Mouse (Mus musculus) liver, embryonic 12.5 days (tissue): ENCODE data around the gene Slc24a3. TPM values are rescaled to one million over a fixed set of nuclear protein-coding genes. Genes with fewer than 3 reads are reported as not detected.

Experiments
- ATAC-seq: fragments of 200-750 bp; cut with Nextera tagmentation; 2 replicates; pipeline ENCODE4 v1.8.0; 2017; ENCODE audit warnings: moderate number of reproducible peaks, mild to moderate bottlenecking, moderate library complexity
- H3K27ac ChIP-seq: fragments of 300-500 bp; sonication (generic); 2 replicates; pipeline ENCODE4 v1.5.1; 2016; ENCODE audit warnings: mild to moderate bottlenecking
- H3K27me3 ChIP-seq: fragments of 300-500 bp; sonication (generic); replicated peaks from 2 replicates; pipeline ENCODE4 v1.6.1; 2016; ENCODE audit warnings: mild to moderate bottlenecking, moderate library complexity
- H3K36me3 ChIP-seq: fragments of 300-500 bp; sonication (generic); 2 replicates; pipeline ENCODE4 v1.6.1; 2016; ENCODE audit warnings: mild to moderate bottlenecking, moderate library complexity
- H3K4me1 ChIP-seq: fragments of 300-500 bp; sonication (generic); 2 replicates; pipeline ENCODE4 v1.6.1; 2016
- H3K4me2 ChIP-seq: fragments of 300-500 bp; sonication (generic); 2 replicates; pipeline ENCODE4 v1.6.1; 2016; ENCODE audit warnings: mild to moderate bottlenecking, moderate library complexity
- H3K4me3 ChIP-seq: fragments of 300-500 bp; sonication (generic); 2 replicates; pipeline ENCODE4 v1.5.1; 2016; ENCODE audit warnings: mild to moderate bottlenecking, moderate library complexity
- H3K9ac ChIP-seq: fragments of 300-500 bp; sonication (generic); 2 replicates; pipeline ENCODE4 v1.6.1; 2016; ENCODE audit warnings: mild to moderate bottlenecking, moderate library complexity
- H3K9me3 ChIP-seq: fragments of 300-500 bp; sonication (generic); replicated peaks from 2 replicates; pipeline ENCODE4 v1.6.1; 2016; ENCODE audit warnings: mild to moderate bottlenecking, moderate library complexity
- WGBS: fragments of 180-500 bp; shearing (Covaris S2); methylation state at CpG from one replicate; pipeline ENCODE4 v1.1.7; 2016; ENCODE audit not compliant: insufficient replicate concordance; 5-methylcytosine and 5-hydroxymethylcytosine counted together
- polyA plus RNA-seq: library from polyadenylated mRNA; unstranded; fragments of >200 nt; fragmentation: Nextera tagmentation; extraction: Ambion mirVana; gene quantifications from 2 replicates; pipeline ENCODE4 v1.2.1, GENCODE M21; 2016

Slc24a3 gene
- polyA plus RNA-seq, 1 experiment from 2014 or later, result 1.6 TPM

- no peaks in the 10 kb centered on the region for H3K27me3 ChIP-seq
These were observed 309.9 kb downstream of the Slc24a3 start for GRCm38 (mm10) chr2:145477484-145477883.

GRCm38 (mm10) chr2:145479676-145480075 lies 312.1 kb downstream of the Slc24a3 start:
- Histone ChIP-seq H3K9me3 (no peaks in the 10 kb centered on the region), H3K4me2 (no peak overlapping the region), H3K4me1 (no peaks in the 10 kb centered on the region), H3K27me3 (no peaks in the 10 kb centered on the region), H3K4me3 (no peak overlapping the region), H3K9ac (no peak overlapping the region), H3K27ac (no peak overlapping the region), H3K36me3 (no peaks in the 10 kb centered on the region)
- no peak for ATAC-seq
- 63% methylated on average over 2 of the region's 2 CpGs for WGBS

More at GRCm38 (mm10) chr2:145477484-145477883, 309.9 kb downstream of the Slc24a3 start:
- no peaks in the 10 kb centered on the region for H3K4me1 ChIP-seq
- ATAC-seq, result no peak
- H3K9me3 ChIP-seq, result no peaks in the 10 kb centered on the region
- WGBS, result 57% methylated on average over 2 of the region's 2 CpGs
- H3K4me3 ChIP-seq, result no peak overlapping the region
- no peak overlapping the region for H3K4me2 ChIP-seq
- H3K27ac ChIP-seq, result no peak overlapping the region
- no peak overlapping the region for H3K9ac ChIP-seq
- H3K36me3 ChIP-seq, result no peaks in the 10 kb centered on the region

- Histone ChIP-seq H3K4me3 (no peak overlapping the region), H3K9ac (no peak overlapping the region), H3K36me3 (no peaks in the 10 kb centered on the region), H3K9me3 (no peaks in the 10 kb centered on the region), H3K27ac (no peak overlapping the region), H3K27me3 (no peaks in the 10 kb centered on the region), H3K4me2 (no peak overlapping the region), H3K4me1 (no peaks in the 10 kb centered on the region)
- ATAC-seq, result no peak
These were observed 332.7 kb downstream of the Slc24a3 start for GRCm38 (mm10) chr2:145500231-145500630.

GRCm38 (mm10) chr2:145501472-145501871 lies 333.9 kb downstream of the Slc24a3 start:
- Histone ChIP-seq H3K4me3 (no peak overlapping the region), H3K4me1 (no peaks in the 10 kb centered on the region), H3K27ac (no peak overlapping the region), H3K4me2 (no peak overlapping the region), H3K27me3 (no peaks in the 10 kb centered on the region), H3K36me3 (no peaks in the 10 kb centered on the region), H3K9me3 (no peaks in the 10 kb centered on the region), H3K9ac (no peak overlapping the region)
- 81% methylated on average over 1 of the region's 1 CpGs for WGBS
- no peak for ATAC-seq

GRCm38 (mm10) chr2:145507702-145508101 lies 340.1 kb downstream of the Slc24a3 start:
- no peak overlapping the region for H3K27ac ChIP-seq
- ATAC-seq, result no peak
- no peak overlapping the region for H3K9ac ChIP-seq
- 63% methylated on average over 2 of the region's 2 CpGs for WGBS
- no peak overlapping the region for H3K4me3 ChIP-seq
- H3K9me3 ChIP-seq, result no peaks in the 10 kb centered on the region
- no peaks in the 10 kb centered on the region for H3K36me3 ChIP-seq
- H3K4me1 ChIP-seq, result no peaks in the 10 kb centered on the region
- no peaks in the 10 kb centered on the region for H3K27me3 ChIP-seq
- H3K4me2 ChIP-seq, result no peak overlapping the region

GRCm38 (mm10) chr2:145510650-145511225 lies 343.2 kb downstream of the Slc24a3 start:
- no peaks in the 10 kb centered on the region for H3K9me3 ChIP-seq
- WGBS, result 55% methylated on average over 7 of the region's 7 CpGs
- no peaks in the 10 kb centered on the region for H3K4me1 ChIP-seq
- no peaks in the 10 kb centered on the region for H3K27me3 ChIP-seq
- no peak overlapping the region for H3K9ac ChIP-seq
- H3K27ac ChIP-seq, result no peak overlapping the region
- no peak overlapping the region for H3K4me2 ChIP-seq
- ATAC-seq, result no peak
- H3K4me3 ChIP-seq, result no peak overlapping the region
- no peaks in the 10 kb centered on the region for H3K36me3 ChIP-seq

- no peak for ATAC-seq
- 36% methylated on average over 4 of the region's 4 CpGs for WGBS
- Histone ChIP-seq H3K27ac (no peak overlapping the region), H3K4me3 (no peak overlapping the region), H3K36me3 (no peaks in the 10 kb centered on the region), H3K9ac (no peak overlapping the region), H3K9me3 (no peaks in the 10 kb centered on the region), H3K4me1 (no peaks in the 10 kb centered on the region), H3K27me3 (no peaks in the 10 kb centered on the region), H3K4me2 (no peak overlapping the region)
These were observed 348.4 kb downstream of the Slc24a3 start for GRCm38 (mm10) chr2:145515956-145516355.

GRCm38 (mm10) chr2:145517346-145517745 lies 349.8 kb downstream of the Slc24a3 start:
- no peak overlapping the region for H3K27ac ChIP-seq
- 53% methylated on average over 9 of the region's 9 CpGs for WGBS
- H3K36me3 ChIP-seq, result no peaks in the 10 kb centered on the region
- no peaks in the 10 kb centered on the region for H3K9me3 ChIP-seq
- no peak overlapping the region for H3K4me2 ChIP-seq
- no peak for ATAC-seq
- H3K4me3 ChIP-seq, result no peak overlapping the region
- no peaks in the 10 kb centered on the region for H3K4me1 ChIP-seq
- no peak overlapping the region for H3K9ac ChIP-seq
- no peaks in the 10 kb centered on the region for H3K27me3 ChIP-seq

GRCm38 (mm10) chr2:145522017-145522416 lies 354.5 kb downstream of the Slc24a3 start:
- Histone ChIP-seq H3K4me2 (no peak overlapping the region), H3K4me1 (no peaks in the 10 kb centered on the region), H3K27me3 (no peaks in the 10 kb centered on the region), H3K27ac (no peak overlapping the region), H3K9me3 (no peaks in the 10 kb centered on the region), H3K36me3 (no peaks in the 10 kb centered on the region), H3K9ac (no peak overlapping the region), H3K4me3 (no peak overlapping the region)
- WGBS, result 62% methylated on average over 3 of the region's 3 CpGs
- ATAC-seq, result no peak

- no peaks in the 10 kb centered on the region for H3K27me3 ChIP-seq
- 62% methylated on average over 4 of the region's 4 CpGs for WGBS
- no peak overlapping the region for H3K27ac ChIP-seq
- no peak overlapping the region for H3K4me3 ChIP-seq
- H3K9ac ChIP-seq, result no peak overlapping the region
- H3K4me2 ChIP-seq, result no peak overlapping the region
- no peaks in the 10 kb centered on the region for H3K36me3 ChIP-seq
- no peaks in the 10 kb centered on the region for H3K9me3 ChIP-seq
- ATAC-seq, result no peak
- no peaks in the 10 kb centered on the region for H3K4me1 ChIP-seq
These were observed 355.8 kb downstream of the Slc24a3 start for GRCm38 (mm10) chr2:145523381-145523780.

- Histone ChIP-seq H3K4me2 (no peak overlapping the region), H3K4me3 (no peak overlapping the region), H3K4me1 (no peaks in the 10 kb centered on the region), H3K36me3 (no peaks in the 10 kb centered on the region), H3K27me3 (no peaks in the 10 kb centered on the region), H3K9ac (no peak overlapping the region), H3K27ac (no peak overlapping the region), H3K9me3 (no peaks in the 10 kb centered on the region)
- ATAC-seq, result no peak
- WGBS, result 52% methylated on average over 1 of the region's 1 CpGs
These were observed 359.6 kb downstream of the Slc24a3 start for GRCm38 (mm10) chr2:145527151-145527550.

GRCm38 (mm10) chr2:145530941-145531353 lies 363.4 kb downstream of the Slc24a3 start:
- H3K9me3 ChIP-seq, result no peaks in the 10 kb centered on the region
- H3K4me2 ChIP-seq, result no peak overlapping the region
- ATAC-seq, result no peak
- H3K36me3 ChIP-seq, result no peaks in the 10 kb centered on the region
- WGBS, result 76% methylated on average over 4 of the region's 4 CpGs
- H3K27ac ChIP-seq, result no peak overlapping the region
- H3K4me3 ChIP-seq, result no peak overlapping the region
- no peaks in the 10 kb centered on the region for H3K4me1 ChIP-seq
- H3K27me3 ChIP-seq, result no peaks in the 10 kb centered on the region
- no peak overlapping the region for H3K9ac ChIP-seq

- Histone ChIP-seq H3K9ac (no peak overlapping the region), H3K36me3 (no peaks in the 10 kb centered on the region), H3K27ac (no peak overlapping the region), H3K4me2 (no peak overlapping the region), H3K4me3 (no peak overlapping the region), H3K4me1 (no peaks in the 10 kb centered on the region), H3K9me3 (no peaks in the 10 kb centered on the region), H3K27me3 (no peaks in the 10 kb centered on the region)
- ATAC-seq, result no peak
- WGBS, result 68% methylated on average over 2 of the region's 2 CpGs
These were observed 365.5 kb downstream of the Slc24a3 start for GRCm38 (mm10) chr2:145533086-145533485.
